In genomic region chr7:102395894-102396293, GRCm38 (mm10) we compare ENCODE assay signal across 11 mouse cellular contexts. TPM values are rescaled to one million over a fixed set of nuclear protein-coding genes. Genes with fewer than 3 reads are reported as not detected.
DNase-seq lines count a peak whose midpoint lies in the region; ATAC-seq and TF ChIP-seq lines count a peak whose summit lies in the region.
"Had no signal": no experiment of that assay in that cellular context is flagged by ENCODE, and none has a peak within 500 bp of the region (broad histone marks: within the 10 kb centered on the region; RNA-seq: fewer than 3 reads in every experiment).

No protein-coding gene starts in this region.

- 78% methylated on average over 7 of the region's 7 CpGs for WGBS in embryonic facial prominence, embryonic 14.5 days
- WGBS in embryonic facial prominence, embryonic 10.5 days = 85% methylated on average over 7 of the region's 7 CpGs
- 40% methylated on average over 7 of the region's 7 CpGs for WGBS in lung, postnatal 0 days
- WGBS in hindbrain, postnatal 0 days = 60% methylated on average over 7 of the region's 7 CpGs

- TF ChIP-seq CTCF in lung, postnatal 0 days (IDR thresholded peaks at IDR 0.05) = no peak
- no peak for TF ChIP-seq CTCF in hindbrain, postnatal 0 days (IDR thresholded peaks at IDR 0.05; ENCODE audit: low read depth)

- ATAC-seq in embryonic facial prominence, embryonic 14.5 days (ENCODE audit: low read depth) = no peak
- ATAC-seq in lung, postnatal 0 days = peak; percentile 64
- no peak for ATAC-seq in hindbrain, postnatal 0 days
- no peak for ATAC-seq in CD4-positive, CD25-positive, alpha-beta regulatory T cell, adult 4 months

- no peaks in the 10 kb centered on the region for H3K36me3 ChIP-seq in embryonic facial prominence, embryonic 14.5 days (ENCODE audit: control insufficient read depth, insufficient read depth, low read length)
- no peaks in the 10 kb centered on the region for H3K36me3 ChIP-seq in embryonic facial prominence, embryonic 10.5 days (replicated peaks)
- no peaks in the 10 kb centered on the region for H3K36me3 ChIP-seq in lung, postnatal 0 days (ENCODE audit: insufficient read depth, low read length)
- H3K36me3 ChIP-seq in hindbrain, postnatal 0 days (ENCODE audit: insufficient read depth, low read length) = no peaks in the 10 kb centered on the region
- H3K36me3 ChIP-seq: embryonic facial prominence, embryonic 13.5 days had no signal

- H3K27ac ChIP-seq in embryonic facial prominence, embryonic 14.5 days (replicated peaks; ENCODE audit: low read depth, low read length) = no peak overlapping the region
- no peak overlapping the region for H3K27ac ChIP-seq in embryonic facial prominence, embryonic 10.5 days (replicated peaks)
- H3K27ac ChIP-seq in lung, postnatal 0 days (ENCODE audit: low read length) = no peak overlapping the region
- 0 out of 2 replicates have a peak overlapping the region, but pooled peaks have one; percentile 36 for H3K27ac ChIP-seq in brown adipose tissue, adult 24 weeks (replicated peaks; ENCODE audit: low read depth, low read length)
- no peak overlapping the region for H3K27ac ChIP-seq in hindbrain, postnatal 0 days
- H3K27ac ChIP-seq: embryonic facial prominence, embryonic 13.5 days; layer of hippocampus, adult 2 months had no signal

- no peaks in the 10 kb centered on the region for H3K9me3 ChIP-seq in embryonic facial prominence, embryonic 14.5 days (ENCODE audit: control insufficient read depth, low read length)
- H3K9me3 ChIP-seq in embryonic facial prominence, embryonic 10.5 days = no peaks in the 10 kb centered on the region
- H3K9me3 ChIP-seq in lung, postnatal 0 days (ENCODE audit: low read length) = no peaks in the 10 kb centered on the region
- H3K9me3 ChIP-seq in hindbrain, postnatal 0 days (ENCODE audit: low read length) = no peaks in the 10 kb centered on the region
- H3K9me3 ChIP-seq: embryonic facial prominence, embryonic 13.5 days had no signal

- DNase-seq in embryonic facial prominence, embryonic 14.5 days (ENCODE audit: low spot score) = peak; percentile 4
- DNase-seq in embryonic facial prominence, embryonic 10.5 days (ENCODE audit: low spot score) = no peak
- DNase-seq in lung, postnatal 0 days (ENCODE audit: low spot score) = peak; percentile 36
- no peak for DNase-seq in lung, postnatal 10 days
- peak; percentile 56 for DNase-seq in testis, postnatal 10 days (ENCODE audit: low spot score)
- no peak for DNase-seq in hindbrain, postnatal 0 days (ENCODE audit: low spot score)
- DNase-seq: thymus, postnatal 25 days had no signal

- H3K4me2 ChIP-seq in embryonic facial prominence, embryonic 14.5 days (ENCODE audit: low read depth, low read length) = no peak overlapping the region
- no peak overlapping the region for H3K4me2 ChIP-seq in lung, postnatal 0 days (replicated peaks; ENCODE audit: low read depth, low read length)
- no peak overlapping the region for H3K4me2 ChIP-seq in hindbrain, postnatal 0 days (ENCODE audit: low read depth, low read length)
- H3K4me2 ChIP-seq: embryonic facial prominence, embryonic 13.5 days had no signal

- no peaks in the 10 kb centered on the region for H3K27me3 ChIP-seq in embryonic facial prominence, embryonic 14.5 days (replicated peaks; ENCODE audit: control insufficient read depth, insufficient read depth, low read length)
- H3K27me3 ChIP-seq in embryonic facial prominence, embryonic 10.5 days (replicated peaks; ENCODE audit: low read depth, poor library complexity, severe bottlenecking) = no peaks in the 10 kb centered on the region
- H3K27me3 ChIP-seq in lung, postnatal 0 days (replicated peaks; ENCODE audit: insufficient read depth, low read length) = no peaks in the 10 kb centered on the region
- no peaks in the 10 kb centered on the region for H3K27me3 ChIP-seq in hindbrain, postnatal 0 days (ENCODE audit: insufficient read depth, low read length)
- H3K27me3 ChIP-seq: embryonic facial prominence, embryonic 13.5 days had no signal

- TF ChIP-seq EP300 in lung, postnatal 0 days (IDR thresholded peaks at IDR 0.05) = no peak

- no peak overlapping the region for H3K9ac ChIP-seq in embryonic facial prominence, embryonic 14.5 days (ENCODE audit: low read depth, low read length)
- no peak overlapping the region for H3K9ac ChIP-seq in lung, postnatal 0 days (replicated peaks; ENCODE audit: low read depth)
- no peak overlapping the region for H3K9ac ChIP-seq in hindbrain, postnatal 0 days (replicated peaks; ENCODE audit: low read length)
- H3K9ac ChIP-seq: embryonic facial prominence, embryonic 13.5 days had no signal

- H3K4me1 ChIP-seq in embryonic facial prominence, embryonic 14.5 days (ENCODE audit: control insufficient read depth, insufficient read depth, low read length) = no peaks in the 10 kb centered on the region
- H3K4me1 ChIP-seq in embryonic facial prominence, embryonic 10.5 days = no peaks in the 10 kb centered on the region
- H3K4me1 ChIP-seq in lung, postnatal 0 days (ENCODE audit: insufficient read depth, low read depth, low read length) = no peaks in the 10 kb centered on the region
- peaks cover 5% of the 10 kb centered on the region for H3K4me1 ChIP-seq in brown adipose tissue, adult 24 weeks (ENCODE audit: control insufficient read depth, insufficient read depth, insufficient read length, low read length)
- H3K4me1 ChIP-seq in hindbrain, postnatal 0 days (ENCODE audit: insufficient read depth, low read length) = no peaks in the 10 kb centered on the region
- H3K4me1 ChIP-seq: embryonic facial prominence, embryonic 13.5 days had no signal

- no peak overlapping the region for H3K4me3 ChIP-seq in embryonic facial prominence, embryonic 14.5 days (ENCODE audit: low read depth, low read length)
- H3K4me3 ChIP-seq in embryonic facial prominence, embryonic 10.5 days = no peak overlapping the region
- H3K4me3 ChIP-seq in lung, postnatal 0 days (ENCODE audit: low read depth, low read length) = no peak overlapping the region
- no peak overlapping the region for H3K4me3 ChIP-seq in brown adipose tissue, adult 24 weeks (ENCODE audit: insufficient read depth, low read depth, low read length)
- no peak overlapping the region for H3K4me3 ChIP-seq in hindbrain, postnatal 0 days (ENCODE audit: low read length)
- H3K4me3 ChIP-seq: embryonic facial prominence, embryonic 13.5 days; layer of hippocampus, adult 2 months had no signal

RNA-seq across cellular contexts. Expression of gene Rrm1, which starts 45.6 kb away (rescaled TPM):
- 98.1 and 123 TPM in 2 replicates for polyA plus RNA-seq in embryonic facial prominence, embryonic 14.5 days (2014; fragmentation: Nextera tagmentation; extraction: Ambion mirVana)
- 267 and 280 TPM in 2 replicates for polyA plus RNA-seq in embryonic facial prominence, embryonic 10.5 days (2016; fragmentation: Nextera tagmentation; extraction: Ambion mirVana)
- 20.7 and 25.2 TPM in 2 replicates for polyA plus RNA-seq in lung, postnatal 0 days (2015; fragmentation: Nextera tagmentation; extraction: Ambion mirVana)
- 19.5 and 26.1 TPM in 2 replicates for polyA plus RNA-seq in brown adipose tissue, adult 24 weeks (2012; ENCODE audit: insufficient read depth, insufficient read length, missing spikeins)
- total RNA-seq in hindbrain, postnatal 0 days (2014; rRNA removed) = 39.3 and 40.6 TPM in 2 replicates
- 41.0 and 41.2 TPM in 2 replicates for polyA plus RNA-seq in hindbrain, postnatal 0 days (2015; fragmentation: Nextera tagmentation; extraction: Ambion mirVana)
- 10 to 100 TPM; 48.5 to 59.7 TPM for polyA plus RNA-seq in CD4-positive, CD25-positive, alpha-beta regulatory T cell, adult 4 months (2017; shearing (Covaris generic))

Comparison
In these comparisons a context has a peak if more than half of its experiments do, and no peak if none do; other contexts are left out.
1. DNase-seq: peak in embryonic facial prominence, embryonic 14.5 days (single experiment), lung, postnatal 0 days (single experiment) and testis, postnatal 10 days (single experiment); none in embryonic facial prominence, embryonic 10.5 days (single experiment), lung, postnatal 10 days (single experiment) and hindbrain, postnatal 0 days (single experiment).